Mouse (Mus musculus): ENCODE measurements at regions not wholly inside any gene's neighbourhood (a gene's known extent, or its start where the extent isn't known, plus 50 kb on each side); places are given as distances from the start of the nearest gene placed in this dataset.

GRCm38 (mm10) chrX:143462632-143463031 lies 55.8 kb upstream of the Pak3 start:
- DNase-seq (ENCODE audit: low spot score in 2 of 2): peak in 1 of 2 experiments; percentile 1

GRCm38 (mm10) chrX:143448636-143449346 lies 54.7 kb upstream of the Chrdl1 start:
- DNase-seq (ENCODE audit: low spot score in 2 of 2): no peak

- DNase-seq (ENCODE audit: low spot score in 2 of 2): peak in 1 of 2 experiments; percentile 2
Observed at GRCm38 (mm10) chrX:143444581-143444980, 50.5 kb upstream of the Chrdl1 start.

All from right cerebral cortex, postnatal 36 days (tissue).